Mouse (Mus musculus) neural tube, embryonic 12.5 days (tissue): ENCODE data around the gene Gm49486. TPM values are rescaled to one million over a fixed set of nuclear protein-coding genes. Genes with fewer than 3 reads are reported as not detected.

ENCODE experiments used
- ATAC-seq: fragments of 200-750 bp; cut with Nextera tagmentation; 2 replicates; pipeline ENCODE4 v1.8.0; 2017; ENCODE audit warnings: low read depth, mild to moderate bottlenecking, moderate TSS enrichment, moderate library complexity; ENCODE audit not compliant: low FRiP score
- H3K27ac ChIP-seq: fragments of 300-500 bp; sonication (generic); 2 replicates; pipeline ENCODE4 v1.5.1; 2016
- H3K27me3 ChIP-seq: fragments of 300-500 bp; sonication (generic); replicated peaks from 2 replicates; pipeline ENCODE4 v1.6.1; 2016; ENCODE audit warnings: mild to moderate bottlenecking
- H3K36me3 ChIP-seq: fragments of 300-500 bp; sonication (generic); 2 replicates; pipeline ENCODE4 v1.6.1; 2016; ENCODE audit warnings: mild to moderate bottlenecking
- H3K4me1 ChIP-seq: fragments of 300-500 bp; sonication (generic); 2 replicates; pipeline ENCODE4 v1.6.1; 2016
- H3K4me2 ChIP-seq: fragments of 300-500 bp; sonication (generic); replicated peaks from 2 replicates; pipeline ENCODE4 v1.6.1; 2016; ENCODE audit warnings: mild to moderate bottlenecking
- H3K4me3 ChIP-seq: fragments of 300-500 bp; sonication (generic); 2 replicates; pipeline ENCODE4 v1.5.1; 2016
- H3K9ac ChIP-seq: fragments of 300-500 bp; sonication (generic); 2 replicates; pipeline ENCODE4 v1.6.1; 2016; ENCODE audit warnings: mild to moderate bottlenecking
- H3K9me3 ChIP-seq: fragments of 300-500 bp; sonication (generic); 2 replicates; pipeline ENCODE4 v1.6.1; 2016; ENCODE audit warnings: mild to moderate bottlenecking
- WGBS: fragments of 180-500 bp; shearing (Covaris S2); methylation state at CpG from one replicate; pipeline ENCODE4 v1.1.7; 2016; 5-methylcytosine and 5-hydroxymethylcytosine counted together
- polyA plus RNA-seq: library from polyadenylated mRNA; unstranded; fragments of >200 nt; fragmentation: Nextera tagmentation; extraction: Ambion mirVana; gene quantifications from 2 replicates; pipeline ENCODE4 v1.2.1, GENCODE M21; 2016

Gm49486 gene
- 1.3 and 1.5 TPM in 2 replicates for polyA plus RNA-seq

DNA sequence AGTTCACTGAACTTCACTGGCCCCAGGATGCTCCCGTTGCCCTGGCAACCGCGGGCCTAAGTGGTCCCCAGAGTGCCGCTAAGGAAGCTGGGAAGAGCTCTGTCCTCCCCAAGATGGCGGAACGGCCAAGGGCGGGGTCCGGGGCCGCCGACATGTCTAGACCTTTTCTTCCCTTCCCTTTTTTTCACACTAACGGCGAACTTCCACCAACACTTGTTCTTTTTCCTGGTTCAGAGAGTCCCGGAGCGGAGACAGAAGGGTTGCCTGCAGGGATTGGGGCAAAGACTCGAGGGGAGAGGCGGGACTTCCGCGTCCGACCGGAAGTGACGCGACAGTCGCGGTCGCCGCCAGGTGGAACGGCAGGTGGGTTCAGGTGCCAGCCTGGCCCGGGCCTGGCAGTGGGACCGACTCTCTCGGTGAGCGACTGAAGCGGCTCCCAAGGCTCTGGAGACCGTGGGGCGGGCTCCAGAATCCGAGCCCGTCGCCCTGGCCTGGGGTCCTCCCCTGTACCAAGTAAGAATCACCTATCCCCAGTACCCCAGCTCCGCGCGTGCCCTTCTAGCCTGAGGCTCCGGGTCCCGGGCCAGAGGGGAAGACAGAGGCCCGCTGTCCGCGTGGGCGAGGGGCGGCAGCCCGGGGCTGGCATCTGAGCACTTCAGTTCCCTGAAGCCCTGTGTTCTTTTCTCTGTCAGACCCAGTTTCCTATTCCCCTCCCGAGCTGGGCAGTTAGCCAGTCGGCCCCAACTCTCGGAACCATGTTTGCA, at the start of gene Gm49486, which contains the start of gene Pick1:
Gene Gm49486 (plus strand): TSS at position 334 of the 764 bp plus-strand sequence.
Gene Pick1 (plus strand): TSS at position 116 of the 764 bp plus-strand sequence.
- Histone ChIP-seq H3K9ac (peak within 1 kb of the TSS; percentile 90), H3K4me3 (peak within 1 kb of the TSS; percentile 84)

DNA sequence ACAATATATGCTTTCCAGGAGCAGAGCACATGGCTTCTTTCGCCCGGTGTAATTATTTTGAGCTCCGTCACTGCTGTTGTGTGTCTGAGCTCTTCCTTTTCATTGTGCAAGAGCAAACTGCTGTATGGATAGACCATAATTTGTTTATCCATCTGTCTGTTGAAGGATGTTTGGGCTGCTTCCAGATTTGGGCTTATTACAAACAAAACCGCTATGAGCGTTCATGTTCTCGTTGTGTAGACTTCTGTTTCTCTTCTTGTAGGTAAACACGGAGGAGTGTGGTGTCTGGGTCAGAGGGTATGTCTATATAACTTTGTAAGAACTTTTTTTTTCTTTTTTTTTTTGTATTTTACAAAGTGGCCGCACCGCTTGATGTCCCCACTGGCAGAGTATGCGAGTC, 44.0 kb upstream of the Gm49486 start:
- Histone ChIP-seq H3K27ac (no peak overlapping the region), H3K27me3 (no peaks in the 10 kb centered on the region), H3K9me3 (no peaks in the 10 kb centered on the region), H3K4me1 (no peaks in the 10 kb centered on the region), H3K4me3 (no peak overlapping the region), H3K4me2 (no peak overlapping the region), H3K36me3 (no peaks in the 10 kb centered on the region), H3K9ac (no peak overlapping the region)
- no peak for ATAC-seq
- 90% methylated on average over 10 of the region's 10 CpGs for WGBS

More for the DNA sequence above, at the start of gene Gm49486, which contains the start of gene Pick1:
- Histone ChIP-seq H3K4me1 (peaks cover 21% of the 10 kb centered on the region), H3K9me3 (no peaks in the 10 kb centered on the region), H3K27me3 (no peaks in the 10 kb centered on the region), H3K36me3 (peaks cover 18% of the 10 kb centered on the region; the same call in 1 of the 2 replicates), H3K4me2 (peak within 1 kb of the TSS; percentile 98), H3K27ac (peak within 1 kb of the TSS; percentile 95)
- peak; percentile 88 for ATAC-seq
- WGBS = 1% methylated on average over 51 of the region's 51 CpGs

DNA sequence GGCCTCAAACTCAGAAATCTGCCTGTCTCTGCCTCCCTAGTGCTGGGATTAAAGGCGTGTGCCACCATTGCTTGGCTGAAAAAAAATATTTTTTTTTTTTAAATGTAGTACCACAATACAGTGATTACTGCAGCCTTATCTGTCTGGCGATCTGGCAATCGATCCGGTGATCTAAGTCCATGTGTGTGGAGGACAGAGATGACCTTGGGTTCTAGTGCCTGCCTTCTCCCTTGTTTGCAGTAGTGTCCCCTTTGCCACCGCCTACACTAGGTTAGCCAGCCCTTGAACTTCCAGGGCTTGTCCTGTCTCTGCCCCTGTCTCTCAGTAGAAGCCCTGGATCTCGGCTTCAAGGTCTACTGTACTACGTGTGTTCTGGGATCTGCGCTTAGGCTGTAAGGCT, 41.4 kb upstream of the Gm49486 start:
- no peaks in the 10 kb centered on the region for H3K27me3 ChIP-seq
- WGBS = 94% methylated on average over 8 of the region's 8 CpGs

DNA sequence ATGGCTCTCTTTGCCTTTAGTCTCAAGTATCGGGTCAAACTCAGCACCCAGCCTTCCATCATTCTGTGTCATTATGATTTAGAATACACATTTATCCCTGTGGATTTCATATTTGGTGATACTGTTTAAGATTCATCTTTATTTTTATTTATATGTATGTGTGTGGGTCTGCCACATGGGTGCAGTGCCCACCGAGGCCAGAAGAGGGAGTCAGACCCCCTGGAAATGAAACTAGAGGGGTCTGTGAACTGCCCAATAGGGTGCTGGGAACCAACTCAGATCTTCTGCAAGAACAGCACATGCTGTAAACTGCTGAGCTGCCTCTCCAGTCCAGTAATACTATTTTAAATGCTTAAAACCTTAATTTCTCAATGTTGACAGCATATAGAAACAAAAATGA, 37.8 kb upstream of the Gm49486 start:
- Histone ChIP-seq H3K27me3 (no peaks in the 10 kb centered on the region), H3K9ac (no peak overlapping the region), H3K4me3 (no peak overlapping the region), H3K27ac (no peak overlapping the region), H3K4me2 (no peak overlapping the region), H3K36me3 (no peaks in the 10 kb centered on the region), H3K4me1 (peaks cover 29% of the 10 kb centered on the region), H3K9me3 (no peaks in the 10 kb centered on the region)
- 94% methylated on average over 2 of the region's 2 CpGs for WGBS
- no peak for ATAC-seq

More for the DNA sequence above, 41.4 kb upstream of the Gm49486 start:
- no peak for ATAC-seq
- Histone ChIP-seq H3K4me3 (no peak overlapping the region), H3K4me1 (peaks cover 6% of the 10 kb centered on the region), H3K9ac (no peak overlapping the region), H3K27ac (no peak overlapping the region), H3K36me3 (no peaks in the 10 kb centered on the region), H3K4me2 (no peak overlapping the region), H3K9me3 (no peaks in the 10 kb centered on the region)

DNA sequence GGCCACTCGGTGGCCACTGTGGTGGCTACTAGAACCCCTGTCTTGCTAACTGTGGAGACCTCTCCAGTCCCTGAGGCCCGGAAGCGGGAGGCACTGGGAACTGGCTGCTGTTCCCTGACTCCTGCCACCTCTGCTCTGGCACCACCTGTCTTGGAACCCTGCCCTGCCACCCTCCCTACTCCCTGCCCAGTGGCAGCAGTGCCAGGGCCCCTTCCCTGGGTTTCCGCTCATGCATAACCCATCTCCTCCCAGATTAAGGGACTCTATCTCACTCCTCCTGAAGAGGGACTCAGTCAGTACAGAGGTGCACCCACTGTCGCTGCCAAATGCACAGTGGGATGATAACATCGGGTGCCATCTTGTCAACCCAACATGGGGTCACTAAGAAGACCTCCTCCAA, 36.7 kb upstream of the Gm49486 start:
- Histone ChIP-seq H3K27me3 (no peaks in the 10 kb centered on the region), H3K4me2 (peak overlapping the region; percentile 42; the same call in 1 of the 2 replicates), H3K9me3 (no peaks in the 10 kb centered on the region), H3K9ac (no peak overlapping the region), H3K4me3 (no peak overlapping the region), H3K4me1 (peaks cover 29% of the 10 kb centered on the region), H3K27ac (peak overlapping the region; percentile 87), H3K36me3 (no peaks in the 10 kb centered on the region)
- WGBS = 79% methylated on average over 6 of the region's 6 CpGs
- peak; percentile 34 for ATAC-seq

DNA sequence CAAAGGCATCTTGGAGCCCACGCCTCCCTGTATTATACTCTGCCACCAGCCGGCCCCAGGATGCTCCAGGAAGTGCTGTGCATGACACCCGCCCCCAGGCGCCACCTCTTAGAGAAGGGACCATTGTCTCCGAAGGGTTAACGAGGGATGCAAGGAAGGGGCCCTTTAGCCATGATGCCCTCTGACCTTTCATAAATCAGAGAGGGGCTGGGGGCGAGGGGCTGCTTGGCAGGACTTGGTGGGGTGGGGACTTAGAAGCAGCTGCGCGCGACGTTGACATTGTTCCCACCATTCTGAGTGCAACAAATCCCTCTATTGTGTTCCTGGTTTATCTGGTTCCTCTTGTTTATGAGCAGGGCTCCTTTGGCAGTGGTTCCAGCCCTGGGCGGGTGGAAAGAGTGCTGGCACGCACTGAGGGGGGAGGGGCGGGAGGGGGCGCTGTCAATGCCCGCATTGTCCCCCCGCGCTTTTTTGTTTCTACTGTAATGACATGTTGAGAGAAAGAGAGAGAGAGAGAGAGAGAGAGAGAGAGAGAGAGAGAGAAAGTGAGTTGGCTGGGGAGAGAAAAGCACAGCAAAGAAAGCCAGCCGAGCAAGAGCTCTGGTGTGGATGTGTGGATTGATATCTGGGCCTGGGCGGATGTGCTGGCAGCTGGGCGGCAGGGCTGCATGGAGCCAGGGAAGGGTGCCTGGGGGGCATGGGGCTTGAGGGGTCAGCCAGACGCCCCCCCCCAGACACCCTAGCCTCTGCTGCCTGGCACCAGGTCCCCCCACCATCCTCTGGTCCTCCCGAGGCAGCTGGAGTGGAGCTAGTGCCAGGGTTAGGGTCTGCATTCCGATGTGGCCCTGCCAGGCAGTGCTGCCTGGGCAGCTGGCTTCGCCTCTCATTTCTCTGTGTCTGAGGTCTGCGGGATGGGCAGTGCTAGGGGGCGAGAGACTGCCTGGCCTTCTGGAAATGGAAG, 36.0 kb upstream of the Gm49486 start:
- 21% methylated on average over 27 of the region's 27 CpGs for WGBS
- Histone ChIP-seq H3K4me1 (peaks cover 29% of the 10 kb centered on the region), H3K9me3 (no peaks in the 10 kb centered on the region), H3K27ac (peak overlapping the region; percentile 87), H3K9ac (peak overlapping the region; percentile 57), H3K4me2 (peak overlapping the region; percentile 42), H3K27me3 (no peaks in the 10 kb centered on the region), H3K4me3 (no peak overlapping the region; the same call in 1 of the 2 replicates), H3K36me3 (no peaks in the 10 kb centered on the region)
- ATAC-seq = peak; percentile 77

DNA sequence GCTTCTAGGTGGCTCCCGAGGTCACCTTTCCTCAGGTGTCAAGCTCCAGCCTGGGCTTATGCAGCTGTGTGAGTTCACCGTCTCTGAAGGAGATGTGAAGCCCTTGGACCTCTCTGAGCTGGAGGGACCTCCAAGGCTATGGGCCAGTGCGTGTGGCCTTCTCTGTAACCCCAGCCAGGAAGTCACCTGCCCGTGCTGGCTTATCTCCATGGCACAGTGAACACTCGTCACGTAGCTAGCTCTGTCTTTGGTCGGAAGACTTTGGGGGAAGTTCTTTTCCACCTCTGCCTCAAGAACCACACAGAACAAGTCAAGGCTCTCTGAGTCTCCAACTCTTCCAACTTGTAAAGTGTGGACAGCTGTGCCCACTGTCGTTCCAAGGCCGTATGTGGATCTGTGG, 35.1 kb upstream of the Gm49486 start:
- Histone ChIP-seq H3K4me2 (peak overlapping the region; percentile 42; the same call in 1 of the 2 replicates), H3K27me3 (no peaks in the 10 kb centered on the region), H3K9me3 (no peaks in the 10 kb centered on the region), H3K9ac (no peak overlapping the region), H3K4me1 (peaks cover 29% of the 10 kb centered on the region), H3K4me3 (no peak overlapping the region), H3K36me3 (no peaks in the 10 kb centered on the region), H3K27ac (peak overlapping the region; percentile 87; the same call in 1 of the 2 replicates)
- 89% methylated on average over 9 of the region's 9 CpGs for WGBS
- ATAC-seq = no peak

DNA sequence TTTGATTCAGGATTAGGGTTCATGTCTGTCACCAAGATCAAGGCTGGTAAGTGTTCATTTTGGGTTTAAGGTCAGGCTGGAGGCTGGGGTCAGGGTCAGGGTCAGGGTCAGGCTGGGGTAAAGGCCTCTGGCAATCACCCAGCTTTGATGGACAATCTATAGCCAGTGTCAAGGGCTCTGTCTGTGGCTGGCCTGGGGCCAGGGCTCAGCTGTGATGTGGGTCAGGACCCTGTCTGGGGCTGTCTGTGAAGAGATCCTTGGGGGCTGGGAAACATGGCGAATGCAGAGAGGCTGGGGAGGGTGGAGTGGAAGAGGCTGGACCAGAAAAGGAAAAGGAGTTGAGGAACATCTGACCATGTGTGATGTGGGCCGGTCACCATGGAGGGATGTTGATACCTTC, 34.2 kb upstream of the Gm49486 start:
- Histone ChIP-seq H3K4me2 (no peak overlapping the region), H3K27me3 (no peaks in the 10 kb centered on the region), H3K27ac (no peak overlapping the region), H3K9me3 (no peaks in the 10 kb centered on the region), H3K4me1 (peaks cover 29% of the 10 kb centered on the region), H3K4me3 (no peak overlapping the region), H3K36me3 (no peaks in the 10 kb centered on the region), H3K9ac (no peak overlapping the region)
- no peak for ATAC-seq
- WGBS = 76% methylated on average over 2 of the region's 2 CpGs

DNA sequence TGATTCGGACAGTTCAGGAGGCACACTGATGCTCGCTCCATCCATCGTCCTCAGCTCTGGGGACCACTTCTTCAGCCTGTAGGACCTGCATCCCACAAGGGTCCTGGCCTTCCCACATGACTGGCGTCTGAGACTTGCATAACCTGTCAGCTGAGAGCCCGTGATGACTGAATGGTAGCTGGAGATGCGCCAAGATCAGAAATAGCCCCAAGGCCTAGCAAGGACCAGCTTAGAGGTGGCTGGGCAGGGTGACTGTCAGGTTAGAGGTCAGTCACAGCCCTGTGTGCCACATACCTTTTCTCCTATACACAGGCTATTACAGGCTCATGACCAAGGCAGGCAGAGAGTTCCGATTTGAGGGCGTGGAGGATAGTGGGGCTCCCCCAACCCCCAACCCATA, 33.7 kb upstream of the Gm49486 start:
- Histone ChIP-seq H3K27me3 (no peaks in the 10 kb centered on the region), H3K9ac (no peak overlapping the region), H3K4me2 (no peak overlapping the region), H3K27ac (no peak overlapping the region), H3K4me1 (peaks cover 29% of the 10 kb centered on the region), H3K4me3 (no peak overlapping the region), H3K36me3 (no peaks in the 10 kb centered on the region), H3K9me3 (no peaks in the 10 kb centered on the region)
- 87% methylated on average over 8 of the region's 8 CpGs for WGBS
- ATAC-seq = no peak

DNA sequence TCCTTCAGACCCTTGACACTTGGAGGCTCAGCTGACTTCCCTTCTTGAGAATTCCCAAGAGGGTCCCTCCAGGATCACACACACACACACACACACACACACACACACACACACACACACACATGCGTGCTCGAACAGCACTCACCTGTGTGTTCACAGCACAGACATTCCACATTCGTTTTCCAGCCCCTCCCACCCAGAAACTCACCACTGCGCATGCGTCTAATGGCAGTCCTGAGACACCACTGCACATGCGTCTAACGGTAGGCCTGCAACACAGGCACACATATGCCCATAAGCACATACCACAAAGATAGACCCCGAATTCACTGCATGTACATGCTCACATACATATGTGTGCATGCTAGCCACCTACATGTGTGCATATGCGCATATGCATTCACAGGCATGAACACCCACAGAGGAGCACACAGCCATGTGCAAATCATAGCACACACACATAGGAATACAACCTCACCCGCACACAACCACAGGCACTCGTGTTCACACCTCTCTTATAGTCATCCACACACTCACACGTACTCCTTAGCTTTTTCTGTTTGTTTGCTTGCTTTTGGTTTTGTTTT, 29.7 kb upstream of the Gm49486 start:
- no peak for ATAC-seq
- WGBS = 95% methylated on average over 12 of the region's 12 CpGs
- no peaks in the 10 kb centered on the region for H3K36me3 ChIP-seq
- peaks cover 34% of the 10 kb centered on the region for H3K4me1 ChIP-seq
- no peak overlapping the region for H3K27ac ChIP-seq
- H3K4me3 ChIP-seq = no peak overlapping the region
- no peak overlapping the region for H3K9ac ChIP-seq
- H3K27me3 ChIP-seq = no peaks in the 10 kb centered on the region
- H3K4me2 ChIP-seq = no peak overlapping the region
- no peaks in the 10 kb centered on the region for H3K9me3 ChIP-seq

DNA sequence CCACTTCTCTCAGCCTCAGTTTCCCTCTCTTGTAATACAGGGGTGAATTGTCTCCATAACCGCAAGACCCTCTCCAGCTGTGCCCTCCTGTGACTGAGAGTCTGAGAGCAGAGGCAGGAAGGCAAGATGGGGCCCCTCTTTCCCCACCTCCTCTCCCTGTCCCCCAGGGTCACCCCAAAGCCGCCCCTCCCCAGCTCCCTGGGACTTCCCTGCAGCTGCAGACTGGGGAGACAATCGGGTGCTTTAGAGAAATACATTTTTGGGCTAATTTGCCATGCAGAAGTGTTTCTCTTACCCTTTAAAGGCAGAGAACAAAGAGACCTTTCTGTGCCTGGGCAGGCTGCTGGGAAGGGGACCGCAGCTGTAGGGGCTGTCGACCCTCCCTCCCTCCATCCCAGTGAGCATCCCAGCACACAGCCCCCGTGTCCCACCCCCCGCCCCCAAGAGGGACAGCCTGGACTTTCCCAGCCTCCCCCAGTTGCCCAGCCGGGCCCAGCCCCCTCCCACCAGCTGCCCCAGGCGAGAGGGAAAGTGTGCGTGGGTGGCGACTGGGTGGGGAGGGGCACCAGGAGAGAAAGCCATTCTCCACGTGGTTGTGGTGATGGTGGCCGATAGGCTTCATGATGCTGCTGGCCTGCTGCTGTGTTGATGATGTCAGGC, 27.6 kb upstream of the Gm49486 start:
- Histone ChIP-seq H3K4me3 (no peak overlapping the region), H3K9ac (peak overlapping the region; percentile 29), H3K4me2 (peak overlapping the region; percentile 35), H3K9me3 (no peaks in the 10 kb centered on the region), H3K27ac (peak overlapping the region; percentile 39; the same call in 1 of the 2 replicates), H3K4me1 (peaks cover 28% of the 10 kb centered on the region), H3K36me3 (no peaks in the 10 kb centered on the region), H3K27me3 (no peaks in the 10 kb centered on the region)
- WGBS = 10% methylated on average over 13 of the region's 13 CpGs
- ATAC-seq = peak; percentile 87
